Mouse (Mus musculus) limb, embryonic 10.5 days (tissue): Measurements from ENCODE around the gene Aloxe3. TPM values are rescaled to one million over a fixed set of nuclear protein-coding genes. Genes with fewer than 3 reads are reported as not detected.

Source experiments
- DNase-seq: peaks from one replicate; pipeline ENCODE4 v3.0.0-alpha.2; 2017; ENCODE audit warnings: low spot score
- H3K27ac ChIP-seq: fragments of 300-500 bp; sonication (generic); 2 replicates; pipeline ENCODE4 v1.5.1; 2016; ENCODE audit warnings: mild to moderate bottlenecking
- H3K27me3 ChIP-seq: fragments of 300-500 bp; sonication (generic); 2 replicates; pipeline ENCODE4 v1.6.1; 2016; ENCODE audit warnings: low read depth, mild to moderate bottlenecking; ENCODE audit not compliant: poor library complexity, severe bottlenecking
- H3K36me3 ChIP-seq: fragments of 300-500 bp; sonication (generic); 2 replicates; pipeline ENCODE4 v1.6.1; 2016; ENCODE audit warnings: mild to moderate bottlenecking, moderate library complexity
- H3K4me1 ChIP-seq: fragments of 300-500 bp; sonication (generic); 2 replicates; pipeline ENCODE4 v1.6.1; 2016
- H3K4me3 ChIP-seq: fragments of 300-500 bp; sonication (generic); 2 replicates; pipeline ENCODE4 v1.5.1; 2016; ENCODE audit warnings: mild to moderate bottlenecking, moderate library complexity
- H3K9me3 ChIP-seq: fragments of 300-500 bp; sonication (generic); replicated peaks from 2 replicates; pipeline ENCODE4 v1.6.1; 2016; ENCODE audit warnings: mild to moderate bottlenecking
- WGBS: fragments of 180-500 bp; shearing (Covaris S2); methylation state at CpG from one replicate; pipeline ENCODE4 v1.1.7; 2016; 5-methylcytosine and 5-hydroxymethylcytosine counted together
- polyA plus RNA-seq: library from polyadenylated mRNA; unstranded; fragments of >200 nt; fragmentation: Nextera tagmentation; extraction: Ambion mirVana; gene quantifications from 2 replicates; pipeline ENCODE4 v1.2.1, GENCODE M21; 2016

Aloxe3 gene
- polyA plus RNA-seq: 0.28 and 0.39 TPM in 2 replicates

DNA sequence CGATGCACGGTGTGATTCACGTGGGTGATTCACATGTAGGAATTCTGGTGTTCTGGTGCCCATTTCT lies at the start of gene Aloxe3:
TSS of gene Aloxe3 (plus strand) at position 45 of the 67 bp plus-strand sequence.
- peaks cover 39% of the 10 kb centered on the region for H3K27me3 ChIP-seq
- H3K4me1 ChIP-seq: peaks cover 44% of the 10 kb centered on the region
- no peaks in the 10 kb centered on the region for H3K9me3 ChIP-seq
- no peak for DNase-seq
- WGBS: 5% methylated on average over 3 of the region's 3 CpGs
- peak within 1 kb of the TSS; percentile 88 for H3K4me3 ChIP-seq
- H3K27ac ChIP-seq: peak within 1 kb of the TSS; percentile 68; the same call in 1 of the 2 replicates
- no peaks in the 10 kb centered on the region for H3K36me3 ChIP-seq

DNA sequence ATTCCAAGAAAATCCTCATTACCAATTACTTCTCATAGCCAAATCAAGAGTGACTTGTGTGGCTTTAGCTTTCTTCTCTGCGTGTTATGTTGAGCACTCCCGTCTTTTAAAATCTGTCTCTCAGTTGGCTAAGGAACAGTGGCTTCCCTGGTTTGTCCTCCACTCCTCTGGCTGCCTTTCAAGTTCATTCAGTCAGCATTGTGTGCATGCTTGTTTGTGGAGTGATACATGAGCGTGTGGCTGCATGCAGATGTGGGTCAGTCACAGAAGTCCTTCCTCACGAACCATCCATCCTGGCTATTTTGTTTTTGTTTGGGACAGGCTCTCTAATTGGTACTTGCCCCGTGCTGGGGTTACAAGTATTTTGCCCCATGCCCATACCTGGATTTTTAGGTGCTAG lies 49.1 kb upstream of the Aloxe3 start:
- no peak overlapping the region for H3K4me3 ChIP-seq
- 82% methylated on average over 5 of the region's 5 CpGs for WGBS
- no peaks in the 10 kb centered on the region for H3K36me3 ChIP-seq
- no peaks in the 10 kb centered on the region for H3K27me3 ChIP-seq
- no peak overlapping the region for H3K27ac ChIP-seq
- no peak for DNase-seq
- peaks cover 46% of the 10 kb centered on the region for H3K4me1 ChIP-seq
- H3K9me3 ChIP-seq: no peaks in the 10 kb centered on the region

DNA sequence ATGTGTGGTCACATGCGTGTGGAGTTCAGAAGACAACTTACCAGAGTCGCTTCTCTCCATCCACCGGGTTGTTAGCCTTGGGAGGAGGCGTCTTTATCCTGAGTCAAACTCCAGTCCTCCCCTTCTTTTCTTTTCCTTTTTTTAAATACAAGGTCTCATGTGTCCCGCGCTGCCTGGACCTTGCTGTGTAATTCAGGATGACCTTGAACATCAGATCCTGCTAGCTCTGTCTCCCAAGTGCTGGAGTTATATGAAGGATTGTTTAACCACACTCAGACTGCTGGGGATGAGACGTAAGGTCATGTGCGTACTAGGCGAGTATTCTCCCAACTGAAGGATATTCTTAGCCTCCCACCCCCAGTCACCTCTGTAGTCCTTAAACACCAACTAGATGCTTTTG lies 48.4 kb upstream of the Aloxe3 start:
- no peaks in the 10 kb centered on the region for H3K36me3 ChIP-seq
- no peaks in the 10 kb centered on the region for H3K9me3 ChIP-seq
- H3K4me1 ChIP-seq: peaks cover 41% of the 10 kb centered on the region
- H3K4me3 ChIP-seq: no peak overlapping the region
- no peak overlapping the region; the same call in 1 of the 2 replicates for H3K27ac ChIP-seq
- 90% methylated on average over 9 of the region's 9 CpGs for WGBS
- H3K27me3 ChIP-seq: no peaks in the 10 kb centered on the region
- no peak for DNase-seq

DNA sequence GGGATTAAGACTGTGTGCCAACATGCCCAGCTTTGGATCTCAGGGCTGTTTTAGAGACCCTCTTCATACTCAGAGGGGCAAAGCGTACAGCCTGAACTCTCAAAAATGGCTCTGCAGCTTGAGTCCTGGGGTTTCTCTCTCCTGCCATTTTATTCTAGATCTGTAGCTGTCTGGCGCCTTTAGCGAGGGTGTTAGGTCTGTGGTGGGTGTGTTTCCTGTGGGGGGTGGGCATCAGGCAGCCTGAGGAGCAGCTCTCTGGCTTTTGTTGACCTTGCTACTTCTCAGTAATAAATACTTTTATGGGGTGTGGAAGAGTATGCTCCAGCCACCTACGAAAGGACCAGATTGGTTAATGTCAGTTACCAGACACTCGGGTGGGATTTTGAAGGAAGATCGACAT lies 47.7 kb upstream of the Aloxe3 start:
- H3K4me1 ChIP-seq: peaks cover 33% of the 10 kb centered on the region
- no peak overlapping the region; the same call in 1 of the 2 replicates for H3K27ac ChIP-seq
- no peaks in the 10 kb centered on the region for H3K9me3 ChIP-seq
- no peak overlapping the region for H3K4me3 ChIP-seq
- no peak for DNase-seq
- no peaks in the 10 kb centered on the region for H3K36me3 ChIP-seq
- WGBS: 65% methylated on average over 6 of the region's 6 CpGs
- H3K27me3 ChIP-seq: no peaks in the 10 kb centered on the region

DNA sequence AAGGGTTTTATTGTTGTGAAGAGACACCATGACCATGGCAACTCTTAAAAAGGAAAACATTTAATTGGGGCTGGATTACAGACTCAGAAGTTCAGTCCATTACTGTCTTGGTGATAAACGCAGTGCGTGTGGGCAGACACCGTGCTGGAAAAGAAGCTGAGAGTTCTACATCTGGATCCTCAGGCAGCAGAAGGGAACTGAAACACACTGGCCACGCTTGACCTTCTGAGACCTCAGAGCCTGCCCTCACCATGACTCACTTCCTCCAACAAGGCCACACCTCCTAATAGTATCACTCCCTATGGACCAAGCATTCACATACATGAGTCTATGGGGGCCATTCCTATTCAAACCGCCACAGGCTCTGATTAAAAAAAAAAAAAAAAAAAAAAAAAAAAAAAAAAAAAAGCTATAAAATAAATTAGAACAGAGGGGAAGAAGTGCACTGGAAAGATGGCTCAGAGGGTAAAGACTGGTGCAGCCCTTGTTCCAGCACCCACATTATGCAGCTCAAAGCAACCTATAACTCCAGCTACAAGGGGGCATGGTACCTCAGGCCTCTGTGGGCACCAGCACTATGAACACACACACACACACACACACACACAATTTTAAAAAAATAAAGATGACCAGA lies 46.8 kb upstream of the Aloxe3 start:
- no peak for DNase-seq
- Histone ChIP-seq H3K4me1 (peaks cover 28% of the 10 kb centered on the region), H3K9me3 (no peaks in the 10 kb centered on the region), H3K36me3 (no peaks in the 10 kb centered on the region), H3K4me3 (no peak overlapping the region), H3K27ac (no peak overlapping the region), H3K27me3 (no peaks in the 10 kb centered on the region)
- WGBS: 63% methylated on average over 5 of the region's 5 CpGs

DNA sequence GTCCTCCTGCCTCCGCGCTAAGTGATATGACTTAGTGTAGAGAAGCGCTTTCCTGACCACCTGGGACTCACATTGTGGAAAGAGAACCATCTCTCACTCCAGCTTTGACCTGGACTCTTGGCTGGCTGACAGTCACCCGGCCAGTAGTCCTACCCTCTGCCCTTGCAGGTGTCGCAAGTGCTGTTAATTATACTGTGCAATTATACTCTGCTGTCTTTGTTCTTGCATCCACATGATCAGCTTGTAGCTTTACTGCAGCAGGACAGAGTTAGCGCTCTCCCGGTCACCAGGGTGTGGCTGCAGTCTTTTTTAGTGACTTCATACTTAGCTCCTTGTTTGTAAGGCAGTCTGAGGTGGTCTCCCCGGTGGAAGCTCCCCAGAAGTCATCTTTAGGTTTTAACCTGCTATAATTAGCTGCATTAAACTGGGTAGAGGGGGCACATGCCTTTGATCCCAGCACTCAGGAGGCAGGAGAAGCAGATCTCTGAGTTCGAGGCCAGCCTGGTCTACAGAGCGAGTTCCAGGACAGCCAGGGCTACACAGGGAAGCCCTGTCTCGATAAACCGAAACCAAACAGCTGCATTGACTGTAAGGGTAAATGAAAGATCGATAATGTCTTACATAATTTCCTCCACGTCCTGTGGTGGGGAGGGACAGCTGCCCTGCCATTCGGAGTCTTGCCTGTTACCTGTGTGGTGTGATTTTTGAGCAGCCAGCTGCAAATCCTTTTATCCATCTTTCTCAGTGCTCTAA lies 45.4 kb upstream of the Aloxe3 start:
- no peaks in the 10 kb centered on the region for H3K36me3 ChIP-seq
- H3K27me3 ChIP-seq: no peaks in the 10 kb centered on the region
- peaks cover 19% of the 10 kb centered on the region for H3K4me1 ChIP-seq
- no peak overlapping the region for H3K27ac ChIP-seq
- H3K4me3 ChIP-seq: no peak overlapping the region
- 82% methylated on average over 15 of the region's 15 CpGs for WGBS
- no peaks in the 10 kb centered on the region for H3K9me3 ChIP-seq
- DNase-seq: no peak

DNA sequence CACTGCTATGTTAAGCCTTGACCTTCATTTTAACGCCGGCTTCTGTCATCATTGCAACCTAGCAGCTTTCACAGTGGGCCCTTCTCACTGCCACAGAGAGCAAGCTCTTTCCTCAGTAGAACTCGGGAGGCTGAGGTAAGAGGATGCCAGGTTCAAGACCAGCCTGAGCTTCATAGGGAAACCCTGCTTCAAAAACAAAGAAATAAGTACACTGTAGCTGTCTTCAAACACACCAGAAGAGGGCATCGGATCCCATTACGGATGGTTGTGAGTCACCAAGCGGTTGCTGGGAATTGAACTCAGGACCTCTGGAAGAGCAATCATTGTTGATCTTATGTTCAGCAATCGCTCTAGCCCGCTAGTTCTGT lies 44.9 kb upstream of the Aloxe3 start:
- Histone ChIP-seq H3K4me3 (no peak overlapping the region), H3K4me1 (peaks cover 19% of the 10 kb centered on the region), H3K27ac (no peak overlapping the region), H3K36me3 (no peaks in the 10 kb centered on the region), H3K27me3 (no peaks in the 10 kb centered on the region), H3K9me3 (no peaks in the 10 kb centered on the region)
- 91% methylated on average over 8 of the region's 8 CpGs for WGBS
- no peak for DNase-seq

DNA sequence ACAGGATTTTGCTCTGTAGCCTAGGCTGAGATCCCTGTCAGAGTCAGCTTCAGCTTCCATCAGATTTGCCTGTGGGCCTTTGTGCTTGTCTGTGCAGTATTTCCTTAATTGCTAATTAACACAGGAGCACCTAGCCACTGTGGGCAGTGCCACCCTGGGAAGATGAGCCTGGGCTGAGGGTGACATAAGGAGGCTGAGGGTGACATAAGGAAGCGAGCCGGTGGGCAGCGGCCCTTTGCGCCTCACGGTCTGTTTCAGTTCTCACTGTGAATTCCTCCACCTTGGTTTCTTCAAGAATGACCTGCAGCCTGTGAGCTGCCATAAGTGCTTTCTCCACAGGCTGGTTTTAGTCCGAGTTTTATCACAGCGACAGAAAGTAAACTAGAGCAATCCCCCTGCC lies 44.1 kb upstream of the Aloxe3 start:
- no peak overlapping the region for H3K4me3 ChIP-seq
- peaks cover 23% of the 10 kb centered on the region for H3K4me1 ChIP-seq
- no peak for DNase-seq
- no peak overlapping the region for H3K27ac ChIP-seq
- H3K27me3 ChIP-seq: no peaks in the 10 kb centered on the region
- 88% methylated on average over 7 of the region's 7 CpGs for WGBS
- no peaks in the 10 kb centered on the region for H3K9me3 ChIP-seq
- no peaks in the 10 kb centered on the region for H3K36me3 ChIP-seq

DNA sequence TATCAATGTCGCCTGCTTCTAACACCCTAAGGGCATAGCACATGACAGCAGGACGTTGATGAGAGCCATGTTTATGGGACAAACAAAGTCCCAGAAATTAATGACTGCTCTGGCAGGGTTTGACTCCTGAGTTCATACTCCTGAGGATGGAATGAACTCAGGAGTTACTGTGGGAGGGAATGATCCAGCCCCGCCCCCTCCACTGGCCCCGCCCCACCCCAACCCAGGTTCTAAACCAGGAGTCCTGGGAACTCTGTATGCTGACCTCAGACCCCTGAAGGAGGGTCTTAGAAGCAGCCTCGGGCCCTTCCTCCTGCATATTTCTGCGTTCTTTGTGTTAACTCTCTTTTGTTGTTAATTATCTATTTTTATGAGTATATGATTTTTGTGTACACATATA lies 40.1 kb upstream of the Aloxe3 start:
- Histone ChIP-seq H3K27ac (no peak overlapping the region), H3K9me3 (no peaks in the 10 kb centered on the region)
- 64% methylated on average over 6 of the region's 6 CpGs for WGBS

DNA sequence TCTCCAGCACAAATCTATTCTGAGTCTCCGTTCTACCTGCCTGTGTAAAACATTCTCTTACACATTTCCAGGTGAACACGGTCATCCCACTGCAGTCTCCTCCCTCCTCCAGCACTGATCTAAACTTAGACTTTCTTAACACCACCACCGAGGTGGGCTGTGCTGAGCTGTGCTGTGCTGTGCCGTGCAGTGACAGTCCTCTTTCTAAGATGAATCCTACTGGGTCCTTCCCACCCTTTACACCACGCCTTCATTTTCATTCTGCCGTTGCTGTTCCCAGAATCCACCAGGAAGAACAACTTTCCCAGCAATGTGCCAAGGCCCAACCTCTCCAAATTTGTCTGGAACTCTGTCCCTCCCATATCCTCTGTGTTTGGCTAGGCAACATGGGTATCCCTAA lies 39.3 kb upstream of the Aloxe3 start:
- no peaks in the 10 kb centered on the region for H3K9me3 ChIP-seq
- WGBS: 61% methylated on average over 6 of the region's 6 CpGs
- H3K27me3 ChIP-seq: no peaks in the 10 kb centered on the region
- H3K36me3 ChIP-seq: peaks cover 21% of the 10 kb centered on the region
- no peak for DNase-seq
- peaks cover 42% of the 10 kb centered on the region for H3K4me1 ChIP-seq
- H3K27ac ChIP-seq: peak overlapping the region; percentile 47; the same call in 1 of the 2 replicates
- no peak overlapping the region for H3K4me3 ChIP-seq

More for the DNA sequence above, 40.1 kb upstream of the Aloxe3 start:
- H3K4me3 ChIP-seq: no peak overlapping the region
- peaks cover 42% of the 10 kb centered on the region for H3K4me1 ChIP-seq
- DNase-seq: no peak
- H3K36me3 ChIP-seq: peaks cover 13% of the 10 kb centered on the region
- H3K27me3 ChIP-seq: no peaks in the 10 kb centered on the region

DNA sequence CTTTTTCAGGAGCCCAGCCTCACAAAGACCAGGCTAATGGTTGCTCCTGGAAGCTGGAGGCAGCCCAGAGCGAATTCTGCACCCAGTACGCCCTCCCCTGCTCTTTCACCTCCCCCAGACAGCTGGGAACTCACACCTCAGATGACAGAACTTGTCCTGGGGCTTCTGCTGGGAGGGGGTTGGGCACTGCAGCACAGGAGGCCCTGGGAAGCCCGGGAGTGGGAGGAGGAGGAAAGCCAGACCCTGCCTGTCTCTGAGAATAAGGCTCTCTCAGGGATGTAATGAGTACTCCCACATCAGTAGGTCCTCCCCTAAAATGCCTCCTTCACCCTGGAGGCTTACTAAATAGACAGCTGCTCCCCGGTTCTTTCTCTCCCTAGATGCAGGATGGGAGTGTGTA lies 38.6 kb upstream of the Aloxe3 start:
- H3K27ac ChIP-seq: peak overlapping the region; percentile 47; the same call in 1 of the 2 replicates
- no peak for DNase-seq
- 23% methylated on average over 4 of the region's 4 CpGs for WGBS
- peaks cover 28% of the 10 kb centered on the region for H3K36me3 ChIP-seq
- H3K9me3 ChIP-seq: no peaks in the 10 kb centered on the region
- peak overlapping the region; percentile 100; the same call in 1 of the 2 replicates for H3K4me3 ChIP-seq
- peaks cover 49% of the 10 kb centered on the region for H3K4me1 ChIP-seq
- H3K27me3 ChIP-seq: no peaks in the 10 kb centered on the region

DNA sequence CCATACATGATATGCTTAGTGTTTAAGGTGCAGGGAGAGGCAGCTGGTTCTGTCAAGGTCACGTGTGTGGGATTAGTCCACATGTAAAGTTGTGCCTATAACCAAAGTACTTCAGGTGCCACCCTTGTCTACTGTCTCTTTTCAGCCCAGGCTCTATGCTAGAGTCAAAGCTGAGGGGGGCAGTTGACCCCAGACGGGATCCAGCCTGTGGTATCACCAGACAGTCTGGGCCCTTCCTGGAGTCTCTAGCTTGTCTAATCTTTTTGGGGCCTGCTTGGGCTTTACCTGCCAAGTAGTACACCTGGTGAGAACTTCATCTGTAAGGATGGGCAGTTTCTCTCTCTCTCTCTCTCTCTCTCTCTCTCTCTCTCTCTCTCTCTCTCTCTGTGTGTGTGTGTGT lies 38.1 kb upstream of the Aloxe3 start:
- Histone ChIP-seq H3K27ac (peak overlapping the region; percentile 100), H3K4me1 (peaks cover 49% of the 10 kb centered on the region)

DNA sequence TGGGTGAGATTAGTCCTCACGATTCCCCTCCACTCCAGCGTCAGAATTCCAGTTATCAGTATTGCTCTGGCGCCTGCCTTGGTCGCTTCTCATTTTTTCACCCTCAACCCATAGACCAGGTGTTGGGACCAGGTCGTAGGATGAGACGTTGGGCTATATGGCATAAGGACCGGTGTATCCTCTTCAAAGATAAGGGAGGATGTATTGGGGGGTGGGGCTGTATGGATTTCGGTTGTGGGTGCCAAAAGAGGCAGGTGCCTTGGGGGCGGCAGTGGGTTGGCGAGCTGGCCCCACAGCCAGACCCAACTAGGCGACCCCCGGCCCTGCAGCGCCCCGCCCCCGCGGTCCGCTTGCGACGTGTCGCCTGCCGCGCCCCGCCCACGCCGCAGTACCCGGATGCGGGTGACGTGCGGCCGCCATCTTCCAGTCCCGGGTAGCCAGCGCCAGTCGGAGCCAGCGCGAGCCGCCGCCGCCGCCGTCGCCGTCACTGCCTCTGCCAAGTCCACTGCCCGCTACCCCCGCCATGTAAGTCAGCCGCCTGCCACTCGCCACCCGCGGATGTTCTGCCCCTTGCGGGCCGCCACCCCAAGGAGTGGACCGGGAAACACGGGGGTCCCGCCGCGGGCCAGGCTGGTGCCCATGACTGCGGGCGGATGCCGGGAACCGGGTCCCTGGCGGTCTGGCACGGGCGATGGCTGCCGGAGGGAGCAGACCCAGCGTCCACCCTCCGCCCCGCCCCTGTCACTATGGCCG lies 37.4 kb upstream of the Aloxe3 start, which contains the start of gene Vamp2:
TSS of gene Vamp2 (plus strand) at position 388 of the 753 bp plus-strand sequence.
- Histone ChIP-seq H3K36me3 (peaks cover 34% of the 10 kb centered on the region), H3K27me3 (no peaks in the 10 kb centered on the region), H3K4me1 (peaks cover 49% of the 10 kb centered on the region), H3K9me3 (no peaks in the 10 kb centered on the region), H3K4me3 (peak within 1 kb of the TSS; percentile 100), H3K27ac (peak within 1 kb of the TSS; percentile 100)
- DNase-seq: peak; percentile 98
- under 1% methylated on average over 65 of the region's 67 CpGs for WGBS

More for the DNA sequence above, 38.1 kb upstream of the Aloxe3 start:
- no peak for DNase-seq
- Histone ChIP-seq H3K9me3 (no peaks in the 10 kb centered on the region), H3K36me3 (peaks cover 30% of the 10 kb centered on the region), H3K27me3 (no peaks in the 10 kb centered on the region), H3K4me3 (peak overlapping the region; percentile 100)
- 69% methylated on average over 2 of the region's 2 CpGs for WGBS
